Mouse (Mus musculus) lung, adult 18-20 months (tissue): Measurements from ENCODE around the gene Ankrd11.
A peak's percentile ranks its signal among the peaks of the same experiment; 100 is the strongest.

Experiments used
- DNase-seq, 2 experiments: peaks; one replicate each; pipeline ENCODE4 v3.0.0; 2022; ENCODE audit warnings: mixed read lengths in 2 of 2

The Ankrd11 gene

GRCm38 (mm10) chr8:122836696-122837095 lies 205.4 kb downstream of the Ankrd11 start:
- DNase-seq, result no peak

- DNase-seq, result no peak
These were observed 205.9 kb downstream of the Ankrd11 start for GRCm38 (mm10) chr8:122836199-122836598.

GRCm38 (mm10) chr8:122834971-122835370 lies 207.1 kb downstream of the Ankrd11 start:
- peak; percentile 60 to 69 for DNase-seq

- DNase-seq, result no peak
These were observed 207.7 kb downstream of the Ankrd11 start for GRCm38 (mm10) chr8:122834416-122834815.
